Comparison of ENCODE assay signal across 27 mouse cellular contexts in genomic region chr19:59084296-59084695, GRCm38 (mm10). TPM values are rescaled to one million over a fixed set of nuclear protein-coding genes. Genes with fewer than 3 reads are reported as not detected.
DNase-seq lines count a peak whose midpoint lies in the region; ATAC-seq and TF ChIP-seq lines count a peak whose summit lies in the region.
"Had no signal": no experiment of that assay in that cellular context is flagged by ENCODE, and none has a peak within 500 bp of the region (broad histone marks: within the 10 kb centered on the region; RNA-seq: fewer than 3 reads in every experiment).

No protein-coding gene starts in this region.

- H3K4me1 ChIP-seq in heart, postnatal 0 days (ENCODE audit: control insufficient read depth, insufficient read depth): no peaks in the 10 kb centered on the region
- H3K4me1 ChIP-seq in lung, embryonic 14.5 days (ENCODE audit: insufficient read depth): no peaks in the 10 kb centered on the region
- no peaks in the 10 kb centered on the region for H3K4me1 ChIP-seq in embryonic fibroblast, embryonic 13.5 days (ENCODE audit: control insufficient read depth, insufficient read depth, low read length)
- H3K4me1 ChIP-seq: forebrain, embryonic 10.5 days; forebrain, embryonic 15.5 days; midbrain, embryonic 13.5 days; neural tube, embryonic 13.5 days had no signal

- no peak for TF ChIP-seq EP300 in heart, postnatal 0 days (IDR thresholded peaks at IDR 0.05; ENCODE audit: low read depth)

- TF ChIP-seq CTCF in heart, postnatal 0 days (IDR thresholded peaks at IDR 0.05; ENCODE audit: low read depth): peak; percentile 8; the same call in 1 of the 2 replicates
- TF ChIP-seq CTCF in left cerebral cortex, adult 2 months (IDR thresholded peaks at IDR 0.05): peak; percentile 11
- peak; percentile 32 for TF ChIP-seq CTCF in lung, embryonic 14.5 days (IDR thresholded peaks at IDR 0.05; ENCODE audit: low read depth)
- TF ChIP-seq CTCF in embryonic fibroblast, embryonic 13.5 days (IDR thresholded peaks at IDR 0.05; ENCODE audit: borderline replicate concordance, insufficient read depth, low read length): peak; percentile 2; the same call in 1 of the 2 replicates

- no peak for ATAC-seq in heart, postnatal 0 days (ENCODE audit: insufficient read depth, low read depth)
- ATAC-seq in lung, embryonic 14.5 days (ENCODE audit: insufficient read depth): no peak
- ATAC-seq: CD4-positive, CD25-positive, alpha-beta regulatory T cell, adult 4 months; forebrain, embryonic 15.5 days; midbrain, embryonic 13.5 days had no signal

- H3K4me3 ChIP-seq in heart, postnatal 0 days (ENCODE audit: low read depth, low read length): no peak overlapping the region
- no peak overlapping the region for H3K4me3 ChIP-seq in left cerebral cortex, adult 2 months
- no peak overlapping the region for H3K4me3 ChIP-seq in lung, embryonic 14.5 days (ENCODE audit: low read depth, low read length)
- H3K4me3 ChIP-seq in embryonic fibroblast, embryonic 13.5 days (ENCODE audit: insufficient read depth, low read length): no peak overlapping the region
- H3K4me3 ChIP-seq: forebrain, embryonic 10.5 days; forebrain, embryonic 15.5 days; midbrain, embryonic 13.5 days; neural tube, embryonic 13.5 days had no signal

- 30% methylated on average over 4 of the region's 4 CpGs for WGBS in heart, postnatal 0 days
- 38% methylated on average over 4 of the region's 4 CpGs for WGBS in lung, embryonic 14.5 days

- no peak for DNase-seq in heart, postnatal 0 days (ENCODE audit: low spot score)
- no peak for DNase-seq in heart, postnatal 10 days
- no peak for DNase-seq in left cerebral cortex, adult 2 months (ENCODE audit: extremely low spot score in 1 of 2, low spot score in 2 of 2)
- DNase-seq in left cerebral cortex, adult 8-10 months (ENCODE audit: low spot score in 2 of 2): no peak
- DNase-seq in lung, embryonic 14.5 days: no peak
- DNase-seq in lung, postnatal 10 days: no peak
- no peak for DNase-seq in MN1 (ENCODE audit: low spot score)
- DNase-seq: adrenal gland, adult 8-10 months; cerebellum, adult 8-10 months; cerebellum, postnatal 36 days; gastrocnemius, postnatal 10 days; kidney, adult 18-20 months; left cerebral cortex, postnatal 4 days; lung, adult 18-20 months; right cerebral cortex, postnatal 4 days; thymus, adult 2 months; thymus, postnatal 36 days had no signal

- intact Hi-C loops in heart, postnatal 10 days (cut with DNase I): loop anchor here (10.0 kb wide), 1 partner anchor 169 kb away; no protein-coding TSS in a partner anchor
- intact Hi-C loops in left cerebral cortex, adult 2 months (cut with DNase I): no loop called here

- H3K9me3 ChIP-seq in heart, postnatal 0 days (replicated peaks; ENCODE audit: control insufficient read depth, low read length): no peaks in the 10 kb centered on the region
- H3K9me3 ChIP-seq in lung, embryonic 14.5 days (ENCODE audit: low read depth, low read length): no peaks in the 10 kb centered on the region
- H3K9me3 ChIP-seq: forebrain, embryonic 10.5 days; forebrain, embryonic 15.5 days; midbrain, embryonic 13.5 days; neural tube, embryonic 13.5 days had no signal

- no peak overlapping the region for H3K9ac ChIP-seq in heart, postnatal 0 days (replicated peaks; ENCODE audit: low read depth, low read length)
- no peak overlapping the region for H3K9ac ChIP-seq in lung, embryonic 14.5 days
- H3K9ac ChIP-seq: forebrain, embryonic 15.5 days; hindbrain, embryonic 14.5 days; midbrain, embryonic 13.5 days; neural tube, embryonic 13.5 days had no signal

- no peak overlapping the region for H3K4me2 ChIP-seq in heart, postnatal 0 days (ENCODE audit: low read depth, low read length)
- H3K4me2 ChIP-seq in lung, embryonic 14.5 days: no peak overlapping the region
- H3K4me2 ChIP-seq: forebrain, embryonic 15.5 days; heart, embryonic 11.5 days; hindbrain, embryonic 14.5 days; liver, embryonic 11.5 days; midbrain, embryonic 13.5 days; neural tube, embryonic 13.5 days had no signal

- no peak for TF ChIP-seq POLR2A in embryonic fibroblast, embryonic 13.5 days (IDR thresholded peaks at IDR 0.05; ENCODE audit: low read depth, low read length)

- no peaks in the 10 kb centered on the region for H3K36me3 ChIP-seq in heart, postnatal 0 days (replicated peaks; ENCODE audit: control insufficient read depth, insufficient read depth, low read length)
- H3K36me3 ChIP-seq in lung, embryonic 14.5 days (ENCODE audit: insufficient read depth): no peaks in the 10 kb centered on the region
- H3K36me3 ChIP-seq: forebrain, embryonic 10.5 days; forebrain, embryonic 15.5 days; midbrain, embryonic 13.5 days; neural tube, embryonic 13.5 days had no signal

- H3K27ac ChIP-seq in heart, postnatal 0 days (ENCODE audit: low read depth): no peak overlapping the region
- no peak overlapping the region for H3K27ac ChIP-seq in left cerebral cortex, adult 2 months
- no peak overlapping the region for H3K27ac ChIP-seq in lung, embryonic 14.5 days (ENCODE audit: low read depth)
- no peak overlapping the region for H3K27ac ChIP-seq in embryonic fibroblast, embryonic 13.5 days (ENCODE audit: insufficient read depth, low read length)
- H3K27ac ChIP-seq: forebrain, embryonic 10.5 days; forebrain, embryonic 15.5 days; hindbrain, embryonic 14.5 days; macrophage; midbrain, embryonic 13.5 days; neural tube, embryonic 13.5 days had no signal

- no peaks in the 10 kb centered on the region for H3K27me3 ChIP-seq in heart, postnatal 0 days (ENCODE audit: control insufficient read depth, insufficient read depth, low read length)
- H3K27me3 ChIP-seq in lung, embryonic 14.5 days (ENCODE audit: insufficient read depth, low read length): no peaks in the 10 kb centered on the region
- H3K27me3 ChIP-seq: forebrain, embryonic 15.5 days; midbrain, embryonic 13.5 days; neural tube, embryonic 13.5 days had no signal

RNA-seq across cellular contexts. Expression of gene Shtn1, which starts 8.4 kb away (rescaled TPM):
- total RNA-seq in heart, postnatal 0 days (2014; rRNA removed; ENCODE audit: low replicate concordance): 0.95 and 1.1 TPM in 2 replicates
- polyA plus RNA-seq in heart, postnatal 0 days (2015; fragmentation: Nextera tagmentation; extraction: Ambion mirVana): 0.45 TPM in 2 replicates
- total RNA-seq in heart, postnatal 10 days (2021): 1 to 10 TPM; 2.6 TPM
- 10 to 100 TPM; 17.6 to 19.5 TPM for total RNA-seq in left cerebral cortex, adult 2 months (2021)
- total RNA-seq in left cerebral cortex, adult 8-10 months (2022): 10 to 100 TPM; 24.2 to 26.9 (median 25.7) TPM
- 6.6 and 7.7 TPM in 2 replicates for polyA plus RNA-seq in lung, embryonic 14.5 days (2014; fragmentation: Nextera tagmentation; extraction: Ambion mirVana)
- polyA plus RNA-seq in embryonic fibroblast, embryonic 13.5 days (2011; ENCODE audit: insufficient read length, low read depth, missing spikeins): 0.56 and 1.1 TPM in 2 replicates
